Mouse (Mus musculus) bone marrow macrophage, adult 2 months (primary cell): Measurements from ENCODE around the gene Arhgap28. TPM values are rescaled to one million over a fixed set of nuclear protein-coding genes. Genes with fewer than 3 reads are reported as not detected.

ENCODE experiments used
- H3K27ac ChIP-seq: 2 replicates; pipeline ENCODE4 v1.5.1; 2012; ENCODE audit warnings: low read depth, low read length; ENCODE audit not compliant: insufficient read depth
- H3K4me1 ChIP-seq: 2 replicates; pipeline ENCODE4 v1.6.1; 2012; ENCODE audit warnings: low read length; ENCODE audit not compliant: control insufficient read depth, insufficient read depth
- H3K4me3 ChIP-seq: 2 replicates; pipeline ENCODE4 v1.5.1; 2012; ENCODE audit warnings: mild to moderate bottlenecking, low read length, moderate library complexity; ENCODE audit not compliant: insufficient read depth
- CTCF ChIP-seq: IDR thresholded peaks from 2 replicates; pipeline ENCODE4 v1.5.1; 2012; ENCODE audit warnings: low read depth, mild to moderate bottlenecking, low read length, moderate library complexity
- POLR2A ChIP-seq: IDR thresholded peaks from 2 replicates; pipeline ENCODE4 v1.6.1; 2012; ENCODE audit warnings: mild to moderate bottlenecking, low read depth, low read length, borderline replicate concordance
- polyA plus RNA-seq: library from polyadenylated mRNA; stranded (reverse); fragments of >200 nt; gene quantifications from 2 replicates; pipeline ENCODE4 v1.2.4, GENCODE M21; 2012; ENCODE audit not compliant: missing spikeins, insufficient read depth, insufficient read length

Arhgap28 gene
- polyA plus RNA-seq, 1 experiment, result not detected

GRCm38 (mm10) chr17:67945453-67945852 lies 58.5 kb downstream of the Arhgap28 start:
- Histone ChIP-seq H3K4me3 (no peak overlapping the region), H3K27ac (no peak overlapping the region), H3K4me1 (no peaks in the 10 kb centered on the region)
- TF ChIP-seq POLR2A, result no peak
- no peak for TF ChIP-seq CTCF

- no peak for TF ChIP-seq POLR2A
- TF ChIP-seq CTCF, result no peak
- H3K4me3 ChIP-seq, result no peak overlapping the region
- H3K4me1 ChIP-seq, result no peaks in the 10 kb centered on the region
- no peak overlapping the region for H3K27ac ChIP-seq
Observed at GRCm38 (mm10) chr17:67944256-67944655, 59.7 kb downstream of the Arhgap28 start.

GRCm38 (mm10) chr17:67941026-67941425 lies 62.9 kb downstream of the Arhgap28 start:
- H3K4me1 ChIP-seq, result no peaks in the 10 kb centered on the region
- H3K4me3 ChIP-seq, result no peak overlapping the region
- H3K27ac ChIP-seq, result no peak overlapping the region
- TF ChIP-seq CTCF (no peak), POLR2A (no peak)

GRCm38 (mm10) chr17:67937050-67937449 lies 66.9 kb downstream of the Arhgap28 start:
- no peak for TF ChIP-seq CTCF
- TF ChIP-seq POLR2A, result no peak
- no peak overlapping the region for H3K27ac ChIP-seq
- H3K4me3 ChIP-seq, result no peak overlapping the region
- no peaks in the 10 kb centered on the region for H3K4me1 ChIP-seq

GRCm38 (mm10) chr17:67935556-67935955 lies 68.4 kb downstream of the Arhgap28 start:
- TF ChIP-seq CTCF (no peak), POLR2A (no peak)

GRCm38 (mm10) chr17:67931396-67931795 lies 72.5 kb downstream of the Arhgap28 start:
- Histone ChIP-seq H3K27ac (no peak overlapping the region), H3K4me3 (no peak overlapping the region), H3K4me1 (no peaks in the 10 kb centered on the region)
- TF ChIP-seq CTCF, result no peak
- TF ChIP-seq POLR2A, result no peak

More at GRCm38 (mm10) chr17:67935556-67935955, 68.4 kb downstream of the Arhgap28 start:
- Histone ChIP-seq H3K4me1 (no peaks in the 10 kb centered on the region), H3K4me3 (no peak overlapping the region), H3K27ac (no peak overlapping the region)

GRCm38 (mm10) chr17:67930957-67931356 lies 73.0 kb downstream of the Arhgap28 start:
- TF ChIP-seq POLR2A (no peak), CTCF (no peak)
- no peaks in the 10 kb centered on the region for H3K4me1 ChIP-seq
- H3K27ac ChIP-seq, result no peak overlapping the region
- H3K4me3 ChIP-seq, result no peak overlapping the region

- Histone ChIP-seq H3K4me1 (no peaks in the 10 kb centered on the region), H3K4me3 (no peak overlapping the region), H3K27ac (no peak overlapping the region)
- TF ChIP-seq POLR2A (no peak), CTCF (no peak)
Observed at GRCm38 (mm10) chr17:67930467-67930866, 73.5 kb downstream of the Arhgap28 start.

- Histone ChIP-seq H3K4me1 (no peaks in the 10 kb centered on the region), H3K4me3 (no peak overlapping the region), H3K27ac (no peak overlapping the region)
- TF ChIP-seq POLR2A (no peak), CTCF (no peak)
Observed at GRCm38 (mm10) chr17:67928280-67928679, 75.6 kb downstream of the Arhgap28 start.

- no peak for TF ChIP-seq POLR2A
- TF ChIP-seq CTCF, result no peak
- H3K4me1 ChIP-seq, result no peaks in the 10 kb centered on the region
Observed at GRCm38 (mm10) chr17:67927864-67928263, 76.1 kb downstream of the Arhgap28 start.

GRCm38 (mm10) chr17:67919959-67920358 lies 84.0 kb downstream of the Arhgap28 start:
- no peak for TF ChIP-seq CTCF
- no peak for TF ChIP-seq POLR2A
- Histone ChIP-seq H3K4me3 (no peak overlapping the region), H3K4me1 (no peaks in the 10 kb centered on the region), H3K27ac (no peak overlapping the region)

More at GRCm38 (mm10) chr17:67927864-67928263, 76.1 kb downstream of the Arhgap28 start:
- Histone ChIP-seq H3K4me3 (no peak overlapping the region), H3K27ac (no peak overlapping the region)
